Mouse (Mus musculus): ENCODE results near the gene Rin2. TPM values are rescaled to one million over a fixed set of nuclear protein-coding genes. Genes with fewer than 3 reads are reported as not detected.

Gene Rin2
- polyA plus RNA-seq (2012; rRNA removed), result 8.3 and 9.7 TPM in 2 replicates

GRCm38 (mm10) chr2:145675142-145675755, at the start of gene Rin2:
Gene Rin2, plus strand, starts transcription at chr2:145675215.

GRCm38 (mm10) chr2:145901861-145902260, 226.8 kb downstream of the Rin2 start, which contains the start of gene Naa20:
Gene Naa20, plus strand, starts transcription at chr2:145902099.

GRCm38 (mm10) chr2:145934339-145935231, 259.6 kb downstream of the Rin2 start, which contains the start of the genes Cfap61 and Crnkl1:
Gene Cfap61, plus strand, starts transcription at chr2:145934784.
Gene Crnkl1, minus strand, starts transcription at chr2:145935014.

Other genes with a start within 250 kb of the Rin2 start
- gene Naa20, start 226.9 kb downstream of the Rin2 start, polyA plus RNA-seq (2012; rRNA removed), result 84.5 and 89.6 TPM in 2 replicates

Data from central nervous system, embryonic 18 days (tissue).